Mouse (Mus musculus) lung, embryonic 15.5 days (tissue): Measurements from ENCODE around the gene Cat. TPM values are rescaled to one million over a fixed set of nuclear protein-coding genes. Genes with fewer than 3 reads are reported as not detected.
A peak's percentile ranks its signal among the peaks of the same experiment; 100 is the strongest.

Experiments used
- ATAC-seq: fragments of 200-750 bp; cut with Nextera tagmentation; 2 replicates; pipeline ENCODE4 v1.8.0; 2017; ENCODE audit warnings: moderate number of reproducible peaks, borderline replicate concordance; ENCODE audit not compliant: low FRiP score, low TSS enrichment; ENCODE audit errors: extremely low read depth
- H3K27ac ChIP-seq: fragments of 300-500 bp; sonication (generic); 2 replicates; pipeline ENCODE4 v1.5.1; 2015; ENCODE audit warnings: moderate library complexity, mild to moderate bottlenecking, inconsistent platforms
- H3K27me3 ChIP-seq: fragments of 300-500 bp; sonication (generic); 2 replicates; pipeline ENCODE4 v1.6.1; 2015; ENCODE audit warnings: inconsistent platforms
- H3K36me3 ChIP-seq: fragments of 300-500 bp; sonication (generic); 2 replicates; pipeline ENCODE4 v1.6.1; 2015; ENCODE audit warnings: inconsistent platforms
- H3K4me1 ChIP-seq: fragments of 300-500 bp; sonication (generic); 2 replicates; pipeline ENCODE4 v1.6.1; 2015; ENCODE audit warnings: inconsistent platforms
- H3K4me2 ChIP-seq: fragments of 300-500 bp; sonication (generic); 2 replicates; pipeline ENCODE4 v1.6.1; 2015; ENCODE audit warnings: inconsistent platforms, mild to moderate bottlenecking, moderate library complexity
- H3K4me3 ChIP-seq: fragments of 300-500 bp; sonication (generic); 2 replicates; pipeline ENCODE4 v1.5.1; 2015; ENCODE audit warnings: mild to moderate bottlenecking, inconsistent platforms
- H3K9ac ChIP-seq: fragments of 300-500 bp; sonication (generic); 2 replicates; pipeline ENCODE4 v1.6.1; 2015; ENCODE audit warnings: inconsistent platforms
- H3K9me3 ChIP-seq: fragments of 300-500 bp; sonication (generic); 2 replicates; pipeline ENCODE4 v1.6.1; 2016; ENCODE audit warnings: inconsistent platforms
- WGBS: fragments of 180-500 bp; shearing (Covaris S2); methylation state at CpG from one replicate; pipeline ENCODE4 v1.1.7; 2015; 5-methylcytosine and 5-hydroxymethylcytosine counted together
- polyA plus RNA-seq: library from polyadenylated mRNA; unstranded; fragments of >200 nt; fragmentation: Nextera tagmentation; extraction: Ambion mirVana; gene quantifications from 2 replicates; pipeline ENCODE4 v1.2.1, GENCODE M21; 2015

Cat gene
- polyA plus RNA-seq, 1 experiment from 2014 or later: 90.6 TPM

DNA sequence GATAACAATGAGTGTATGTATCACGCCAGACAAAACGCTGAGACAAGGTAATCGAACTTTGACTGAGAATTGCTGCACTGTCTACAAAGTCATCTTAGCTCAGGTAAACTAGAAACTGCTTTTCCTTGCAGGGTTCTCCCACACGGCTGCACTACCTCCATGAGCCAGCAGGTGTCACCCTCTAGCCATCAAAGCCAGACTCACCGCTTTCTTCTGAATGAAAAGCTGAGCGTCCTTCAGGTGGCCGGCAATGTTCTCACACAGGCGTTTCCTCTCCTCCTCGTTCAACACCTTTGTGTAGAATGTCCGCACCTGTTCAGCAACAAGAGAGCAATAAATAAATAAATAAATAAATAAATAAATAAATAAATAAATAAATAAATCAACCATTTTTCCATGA, 28.3 kb downstream of the Cat start:
- no peak; the same call in 1 of the 2 replicates for ATAC-seq
- H3K4me3 ChIP-seq: no peak overlapping the region
- 13% methylated on average over 10 of the region's 10 CpGs for WGBS
- H3K4me2 ChIP-seq: no peak overlapping the region
- peaks cover 4% of the 10 kb centered on the region for H3K4me1 ChIP-seq
- peaks cover 63% of the 10 kb centered on the region for H3K36me3 ChIP-seq
- H3K27me3 ChIP-seq: no peaks in the 10 kb centered on the region
- no peak overlapping the region for H3K9ac ChIP-seq
- H3K9me3 ChIP-seq: no peaks in the 10 kb centered on the region
- H3K27ac ChIP-seq: no peak overlapping the region

DNA sequence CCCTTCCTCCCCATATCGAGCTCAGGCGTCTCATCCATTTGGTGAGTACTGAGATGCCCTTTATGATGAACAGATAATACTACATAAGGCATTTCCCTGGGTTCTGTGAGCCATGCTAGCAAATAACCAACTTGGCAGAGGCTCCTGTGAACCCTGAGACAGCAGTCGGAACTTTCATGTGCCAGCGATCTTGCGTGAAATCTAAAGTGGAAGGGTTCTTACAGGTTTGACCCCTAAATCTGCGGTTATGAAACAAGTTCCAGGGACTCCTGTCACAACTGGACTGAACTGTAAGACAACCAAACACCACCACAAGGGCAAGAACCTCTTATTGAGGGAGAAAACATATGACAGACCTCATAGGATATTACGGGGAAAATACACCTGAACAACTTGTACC, 29.2 kb downstream of the Cat start:
- H3K9me3 ChIP-seq: no peaks in the 10 kb centered on the region
- H3K4me1 ChIP-seq: no peaks in the 10 kb centered on the region
- no peaks in the 10 kb centered on the region for H3K27me3 ChIP-seq
- no peak overlapping the region for H3K27ac ChIP-seq
- 92% methylated on average over 7 of the region's 7 CpGs for WGBS
- H3K4me2 ChIP-seq: no peak overlapping the region
- no peak overlapping the region for H3K9ac ChIP-seq
- peaks cover 60% of the 10 kb centered on the region for H3K36me3 ChIP-seq
- no peak for ATAC-seq
- no peak overlapping the region for H3K4me3 ChIP-seq

DNA sequence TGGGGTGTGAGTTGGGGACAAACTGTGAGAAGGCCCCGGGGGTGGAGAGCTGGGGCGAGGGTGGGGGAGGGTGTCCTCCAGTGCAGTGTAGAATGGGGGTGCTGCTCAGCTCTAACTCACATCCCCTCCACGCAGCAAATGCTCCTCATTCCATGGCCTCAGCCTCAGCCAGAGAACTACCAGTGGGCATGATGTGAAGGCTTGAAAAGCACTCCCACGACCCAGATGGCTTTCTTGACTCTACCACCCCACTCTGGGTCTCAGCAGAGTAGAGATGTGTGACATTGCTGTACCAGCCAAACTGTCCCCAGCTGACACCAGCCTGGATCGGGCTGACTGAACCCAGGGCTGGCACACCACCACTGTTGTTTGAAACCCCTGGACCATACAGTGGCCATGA, 32.4 kb downstream of the Cat start:
- Histone ChIP-seq H3K27ac (no peak overlapping the region), H3K4me3 (no peak overlapping the region), H3K9me3 (no peaks in the 10 kb centered on the region), H3K4me1 (0 out of 2 replicates have a peak, but pooled peaks cover 3% of the 10 kb centered on the region), H3K27me3 (no peaks in the 10 kb centered on the region), H3K9ac (no peak overlapping the region), H3K36me3 (peaks cover 33% of the 10 kb centered on the region), H3K4me2 (no peak overlapping the region)
- ATAC-seq: no peak
- 79% methylated on average over 5 of the region's 5 CpGs for WGBS

GRCm38 (mm10) chr2:103450267-103450666, 34.7 kb downstream of the Cat start:
- no peaks in the 10 kb centered on the region for H3K27me3 ChIP-seq
- H3K4me2 ChIP-seq: no peak overlapping the region
- ATAC-seq: no peak
- no peak overlapping the region for H3K9ac ChIP-seq
- H3K4me3 ChIP-seq: no peak overlapping the region
- WGBS: 92% methylated on average over 8 of the region's 8 CpGs
- H3K9me3 ChIP-seq: no peaks in the 10 kb centered on the region
- no peak overlapping the region for H3K27ac ChIP-seq
- peaks cover 20% of the 10 kb centered on the region for H3K36me3 ChIP-seq
- H3K4me1 ChIP-seq: 0 out of 2 replicates have a peak, but pooled peaks cover 3% of the 10 kb centered on the region

- Histone ChIP-seq H3K9me3 (no peaks in the 10 kb centered on the region), H3K4me3 (no peak overlapping the region), H3K27ac (no peak overlapping the region), H3K9ac (no peak overlapping the region), H3K27me3 (no peaks in the 10 kb centered on the region), H3K4me2 (no peak overlapping the region), H3K4me1 (0 out of 2 replicates have a peak, but pooled peaks cover 3% of the 10 kb centered on the region), H3K36me3 (peaks cover 15% of the 10 kb centered on the region)
- WGBS: 64% methylated on average over 7 of the region's 7 CpGs
- no peak for ATAC-seq
Observed at GRCm38 (mm10) chr2:103449813-103450212, 35.1 kb downstream of the Cat start.

- no peaks in the 10 kb centered on the region for H3K9me3 ChIP-seq
- no peak overlapping the region for H3K9ac ChIP-seq
- H3K36me3 ChIP-seq: peaks cover 8% of the 10 kb centered on the region
- no peak for ATAC-seq
- H3K27me3 ChIP-seq: no peaks in the 10 kb centered on the region
- no peak overlapping the region for H3K27ac ChIP-seq
- 29% methylated on average over 14 of the region's 14 CpGs for WGBS
- no peak overlapping the region for H3K4me2 ChIP-seq
- H3K4me3 ChIP-seq: no peak overlapping the region
- H3K4me1 ChIP-seq: 0 out of 2 replicates have a peak, but pooled peaks cover 3% of the 10 kb centered on the region
Observed at GRCm38 (mm10) chr2:103448947-103449560, 35.9 kb downstream of the Cat start.

GRCm38 (mm10) chr2:103446326-103446725, 38.6 kb downstream of the Cat start:
- Histone ChIP-seq H3K4me1 (0 out of 2 replicates have a peak, but pooled peaks cover 3% of the 10 kb centered on the region), H3K4me3 (no peak overlapping the region), H3K36me3 (no peaks in the 10 kb centered on the region), H3K27ac (no peak overlapping the region), H3K9me3 (no peaks in the 10 kb centered on the region), H3K27me3 (no peaks in the 10 kb centered on the region), H3K9ac (no peak overlapping the region), H3K4me2 (no peak overlapping the region)
- no peak for ATAC-seq
- 86% methylated on average over 6 of the region's 6 CpGs for WGBS

DNA sequence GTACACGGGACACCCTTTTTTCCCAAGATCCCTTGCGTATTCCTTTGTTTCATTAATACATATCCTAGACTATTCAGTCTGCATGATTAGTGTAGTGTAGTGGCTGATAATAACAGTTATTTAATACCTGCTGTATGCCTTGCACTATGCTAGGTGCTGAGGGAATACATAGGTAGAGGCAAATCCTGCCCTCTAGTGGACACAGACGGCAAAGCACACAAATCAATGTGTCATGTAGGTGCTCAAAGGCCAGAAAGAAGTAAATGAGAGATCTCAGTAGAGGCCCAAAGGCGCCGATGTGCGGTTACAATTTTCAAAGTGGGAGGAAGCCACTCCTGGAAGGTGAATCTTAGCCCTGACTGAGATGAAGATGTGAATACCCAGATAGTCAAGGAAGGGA, 39.2 kb downstream of the Cat start:
- no peak for ATAC-seq
- no peaks in the 10 kb centered on the region for H3K9me3 ChIP-seq
- H3K27me3 ChIP-seq: no peaks in the 10 kb centered on the region
- H3K4me1 ChIP-seq: 0 out of 2 replicates have a peak, but pooled peaks cover 3% of the 10 kb centered on the region
- H3K4me2 ChIP-seq: no peak overlapping the region
- no peak overlapping the region for H3K4me3 ChIP-seq
- no peak overlapping the region for H3K27ac ChIP-seq
- no peaks in the 10 kb centered on the region for H3K36me3 ChIP-seq
- 60% methylated on average over 6 of the region's 6 CpGs for WGBS
- H3K9ac ChIP-seq: no peak overlapping the region

DNA sequence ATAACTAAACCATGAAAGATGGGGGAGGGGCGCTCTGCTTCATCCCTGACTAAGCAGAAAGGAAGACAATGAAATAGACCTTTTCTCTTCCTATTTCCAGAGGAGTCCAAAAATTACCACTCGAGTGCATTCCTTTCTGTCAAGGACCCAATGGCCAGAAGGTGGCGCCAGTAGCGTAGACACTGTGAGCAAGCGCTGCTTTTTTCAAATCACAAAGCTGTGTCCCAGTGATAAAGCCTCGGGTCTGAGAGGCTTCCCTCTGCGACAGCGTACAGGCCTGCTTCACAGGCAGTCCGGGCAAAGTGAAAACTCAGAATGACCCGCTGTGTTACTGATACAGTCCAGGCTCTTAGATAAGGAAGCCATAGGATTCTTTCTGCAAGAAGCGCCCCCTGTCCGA, 45.2 kb downstream of the Cat start:
- no peaks in the 10 kb centered on the region for H3K27me3 ChIP-seq
- peak overlapping the region; percentile 18; the same call in 1 of the 2 replicates for H3K9ac ChIP-seq
- H3K9me3 ChIP-seq: no peaks in the 10 kb centered on the region
- peak overlapping the region; percentile 46 for H3K4me2 ChIP-seq
- 6% methylated on average over 12 of the region's 12 CpGs for WGBS
- no peak; the same call in 1 of the 2 replicates for ATAC-seq
- no peak overlapping the region for H3K4me3 ChIP-seq
- no peaks in the 10 kb centered on the region for H3K36me3 ChIP-seq
- peaks cover 25% of the 10 kb centered on the region for H3K4me1 ChIP-seq
- no peak overlapping the region for H3K27ac ChIP-seq

DNA sequence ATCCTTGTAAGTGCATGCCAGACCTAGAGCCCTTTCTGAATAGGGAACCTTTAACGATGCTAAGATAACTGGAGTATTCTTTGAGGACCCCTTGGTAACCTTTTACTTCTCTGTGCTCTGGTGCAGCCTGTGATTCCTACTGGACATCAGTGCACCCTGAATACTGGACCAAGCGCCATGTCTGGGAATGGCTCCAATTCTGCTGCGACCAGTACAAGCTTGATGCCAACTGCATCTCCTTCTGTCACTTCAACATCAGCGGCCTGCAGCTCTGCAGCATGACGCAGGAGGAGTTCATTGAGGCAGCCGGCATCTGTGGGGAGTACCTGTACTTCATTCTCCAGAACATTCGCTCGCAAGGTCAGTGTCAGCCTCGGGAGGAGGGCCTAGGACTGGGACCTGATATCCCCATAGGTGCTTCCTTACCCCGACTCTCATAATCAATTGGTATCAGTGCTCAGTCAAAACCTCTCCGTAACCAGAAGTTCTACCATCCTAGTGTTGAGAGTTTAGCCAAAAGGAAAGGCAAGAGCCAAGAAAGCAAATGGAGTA, 45.8 kb downstream of the Cat start:
- WGBS: 88% methylated on average over 11 of the region's 11 CpGs

GRCm38 (mm10) chr2:103436534-103436933, 48.4 kb downstream of the Cat start:
- H3K36me3 ChIP-seq: no peaks in the 10 kb centered on the region
- H3K27ac ChIP-seq: peak overlapping the region; percentile 55
- peaks cover 28% of the 10 kb centered on the region for H3K4me1 ChIP-seq
- no peak overlapping the region for H3K4me3 ChIP-seq
- H3K4me2 ChIP-seq: no peak overlapping the region
- no peak overlapping the region for H3K9ac ChIP-seq
- WGBS: 44% methylated on average over 5 of the region's 5 CpGs
- no peaks in the 10 kb centered on the region for H3K27me3 ChIP-seq
- peak; percentile 19; the same call in 1 of the 2 replicates for ATAC-seq
- no peaks in the 10 kb centered on the region for H3K9me3 ChIP-seq

More for the DNA sequence above, 45.8 kb downstream of the Cat start:
- no peak for ATAC-seq
- Histone ChIP-seq H3K4me2 (no peak overlapping the region), H3K9me3 (no peaks in the 10 kb centered on the region), H3K27ac (no peak overlapping the region), H3K9ac (no peak overlapping the region), H3K36me3 (no peaks in the 10 kb centered on the region), H3K4me3 (no peak overlapping the region), H3K27me3 (no peaks in the 10 kb centered on the region), H3K4me1 (peaks cover 27% of the 10 kb centered on the region)

GRCm38 (mm10) chr2:103435110-103435509, 49.9 kb downstream of the Cat start:
- H3K27me3 ChIP-seq: no peaks in the 10 kb centered on the region
- H3K4me3 ChIP-seq: no peak overlapping the region
- H3K9me3 ChIP-seq: no peaks in the 10 kb centered on the region
- H3K27ac ChIP-seq: no peak overlapping the region
- no peak for ATAC-seq
- 62% methylated on average over 2 of the region's 2 CpGs for whole genome bisulfite sequencing
- H3K4me1 ChIP-seq: peaks cover 29% of the 10 kb centered on the region
- no peak overlapping the region for H3K9ac ChIP-seq
- no peak overlapping the region for H3K4me2 ChIP-seq
- H3K36me3 ChIP-seq: no peaks in the 10 kb centered on the region
